Mouse (Mus musculus) heart, embryonic 11.5 days (tissue): ENCODE measurements around the gene Lmo2. TPM values are rescaled to one million over a fixed set of nuclear protein-coding genes. Genes with fewer than 3 reads are reported as not detected.
"Not testable (repeated sequence)": the region's sequence is repeated elsewhere in the genome, so short reads cannot be mapped to it uniquely, and the experiment has no call there.

Experiments
- ATAC-seq: fragments of 200-750 bp; cut with Nextera tagmentation; replicated peaks from 2 replicates; pipeline ENCODE4 v1.8.0; 2017; ENCODE audit warnings: moderate library complexity; ENCODE audit not compliant: insufficient number of reproducible peaks, low FRiP score, low TSS enrichment
- H3K27ac ChIP-seq: fragments of 300-500 bp; sonication (generic); 2 replicates; pipeline ENCODE4 v1.5.1; 2014; ENCODE audit warnings: mild to moderate bottlenecking, low read depth, low read length
- H3K27me3 ChIP-seq: fragments of 300-500 bp; sonication (generic); 2 replicates; pipeline ENCODE4 v1.6.1; 2014; ENCODE audit warnings: mild to moderate bottlenecking, low read length, mixed read lengths; ENCODE audit not compliant: control insufficient read depth, insufficient read depth
- H3K36me3 ChIP-seq: fragments of 300-500 bp; sonication (generic); 2 replicates; pipeline ENCODE4 v1.6.1; 2014; ENCODE audit warnings: mild to moderate bottlenecking, low read length, moderate library complexity, mixed read lengths; ENCODE audit not compliant: control insufficient read depth, insufficient read depth
- H3K4me1 ChIP-seq: fragments of 300-500 bp; sonication (generic); 2 replicates; pipeline ENCODE4 v1.6.1; 2014; ENCODE audit warnings: low read length; ENCODE audit not compliant: control insufficient read depth, insufficient read depth
- H3K4me2 ChIP-seq: fragments of 300-500 bp; sonication (generic); 2 replicates; pipeline ENCODE4 v1.6.1; 2014; ENCODE audit warnings: mild to moderate bottlenecking, moderate library complexity
- H3K4me3 ChIP-seq: fragments of 300-500 bp; sonication (generic); 2 replicates; pipeline ENCODE4 v1.5.1; 2014; ENCODE audit warnings: low read depth, low read length
- H3K9ac ChIP-seq: fragments of 300-500 bp; sonication (generic); 2 replicates; pipeline ENCODE4 v1.6.1; 2014; ENCODE audit warnings: mild to moderate bottlenecking, low read depth, low read length, moderate library complexity
- H3K9me3 ChIP-seq: fragments of 300-500 bp; sonication (generic); replicated peaks from 2 replicates; pipeline ENCODE4 v1.6.1; 2016; ENCODE audit warnings: low read length; ENCODE audit not compliant: control insufficient read depth
- WGBS: fragments of 180-500 bp; shearing (Covaris S2); extraction: QIAGEN DNeasy Blood & Tissue Kit; methylation state at CpG from one replicate; pipeline ENCODE4 v1.1.7; 2014; ENCODE audit not compliant: insufficient replicate concordance; 5-methylcytosine and 5-hydroxymethylcytosine counted together
- polyA plus RNA-seq: library from polyadenylated mRNA; unstranded; fragments of >200 nt; fragmentation: Nextera tagmentation; extraction: Ambion mirVana; gene quantifications from 2 replicates; pipeline ENCODE4 v1.2.1, GENCODE M21; 2014

Gene Lmo2
- polyA plus RNA-seq, 1 experiment from 2014 or later = 27.9 TPM

DNA sequence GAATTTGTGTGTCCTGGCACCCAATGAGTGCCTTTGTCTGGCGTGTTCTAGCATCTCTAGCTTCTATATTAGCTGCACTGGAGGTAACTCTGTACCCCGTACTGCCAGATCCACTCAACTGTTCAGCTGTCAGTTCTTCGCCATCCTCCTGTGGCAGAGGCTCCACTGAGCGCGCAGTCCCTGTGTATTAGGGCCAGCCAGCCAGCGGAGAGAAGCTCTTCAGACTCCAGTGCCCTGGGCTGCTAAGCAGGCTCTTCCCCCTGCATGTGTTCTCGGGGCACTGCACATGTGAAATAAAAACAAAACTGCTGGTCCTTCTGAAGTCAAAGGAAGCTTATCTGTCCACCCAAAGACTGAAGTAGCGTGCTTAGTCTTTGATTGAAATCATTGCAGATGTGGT, 19.4 kb downstream of the Lmo2 start:
- no peak for ATAC-seq
- Histone ChIP-seq H3K9me3 (no peaks in the 10 kb centered on the region), H3K4me2 (no peak overlapping the region), H3K4me3 (no peak overlapping the region), H3K4me1 (no peaks in the 10 kb centered on the region), H3K36me3 (peaks cover 4% of the 10 kb centered on the region; the same call in 1 of the 2 replicates), H3K27ac (no peak overlapping the region), H3K9ac (no peak overlapping the region), H3K27me3 (peaks cover 6% of the 10 kb centered on the region; the same call in 1 of the 2 replicates)
- 70% methylated on average over 8 of the region's 8 CpGs for WGBS

DNA sequence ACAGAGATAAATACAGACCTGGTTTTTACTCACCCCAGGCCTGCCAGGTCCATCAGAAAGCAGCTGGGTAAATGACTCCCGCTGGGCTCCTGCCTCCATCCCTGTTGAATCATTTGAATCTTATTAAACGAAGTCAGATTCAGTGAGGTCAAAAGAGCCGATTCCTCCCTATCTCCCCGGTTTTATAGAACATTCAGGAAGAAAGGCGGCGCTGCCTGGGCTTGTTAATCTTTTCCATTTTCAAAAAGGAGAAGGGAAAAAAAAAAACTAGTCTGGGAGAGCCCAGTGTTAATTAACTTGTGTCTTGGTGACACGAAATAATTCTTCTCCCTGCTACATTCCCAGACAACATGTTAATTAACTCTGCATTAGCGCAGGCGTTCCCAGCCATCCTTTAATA, 19.9 kb downstream of the Lmo2 start:
- no peak for ATAC-seq
- H3K4me3 ChIP-seq = no peak overlapping the region
- 72% methylated on average over 9 of the region's 9 CpGs for WGBS
- H3K4me2 ChIP-seq = no peak overlapping the region
- no peaks in the 10 kb centered on the region for H3K9me3 ChIP-seq
- H3K27me3 ChIP-seq = peaks cover 5% of the 10 kb centered on the region; the same call in 1 of the 2 replicates
- H3K36me3 ChIP-seq = peaks cover 4% of the 10 kb centered on the region; the same call in 1 of the 2 replicates
- no peak overlapping the region for H3K27ac ChIP-seq
- no peak overlapping the region for H3K9ac ChIP-seq
- H3K4me1 ChIP-seq = no peaks in the 10 kb centered on the region

- no peak for ATAC-seq
- WGBS = 9% methylated on average over 5 of the region's 5 CpGs
Observed at GRCm38 (mm10) chr2:103982250-103982649, 24.5 kb downstream of the Lmo2 start.

GRCm38 (mm10) chr2:103983146-103983545, 25.4 kb downstream of the Lmo2 start:
- H3K9ac ChIP-seq = no peak overlapping the region
- ATAC-seq = no peak

More at GRCm38 (mm10) chr2:103982250-103982649, 24.5 kb downstream of the Lmo2 start:
- Histone ChIP-seq H3K36me3 (peaks cover 4% of the 10 kb centered on the region; the same call in 1 of the 2 replicates), H3K27me3 (peaks cover 5% of the 10 kb centered on the region; the same call in 1 of the 2 replicates), H3K9me3 (no peaks in the 10 kb centered on the region), H3K4me3 (no peak overlapping the region), H3K4me2 (no peak overlapping the region), H3K4me1 (no peaks in the 10 kb centered on the region), H3K27ac (no peak overlapping the region), H3K9ac (no peak overlapping the region)

DNA sequence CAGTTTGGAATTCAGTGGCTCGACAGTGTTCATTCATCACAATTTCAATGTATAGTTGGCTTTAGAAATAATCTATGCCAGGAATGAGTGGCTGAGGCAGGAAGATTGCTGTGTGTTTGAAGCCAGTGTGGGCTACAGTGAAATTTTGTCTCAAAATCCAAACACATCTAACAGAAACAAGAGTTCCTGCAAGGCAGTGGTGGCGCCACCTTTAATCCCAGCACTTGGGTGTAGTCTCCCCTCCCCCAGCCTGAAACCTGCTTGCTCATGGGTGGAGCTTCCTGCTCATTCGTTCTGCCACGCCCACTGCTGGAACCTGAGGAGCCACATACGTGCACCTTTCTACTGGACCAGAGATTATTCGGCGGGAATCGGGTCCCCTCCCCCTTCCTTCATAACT, 29.8 kb downstream of the Lmo2 start:
- not testable (repeated sequence) for ATAC-seq, H3K27me3 ChIP-seq, H3K4me3 ChIP-seq, H3K9ac ChIP-seq, H3K27ac ChIP-seq, H3K4me2 ChIP-seq, H3K36me3 ChIP-seq, H3K4me1 ChIP-seq, H3K9me3 ChIP-seq
- WGBS = 56% methylated on average over 7 of the region's 8 CpGs

More at GRCm38 (mm10) chr2:103983146-103983545, 25.4 kb downstream of the Lmo2 start:
- Histone ChIP-seq H3K9me3 (no peaks in the 10 kb centered on the region), H3K27me3 (peaks cover 5% of the 10 kb centered on the region; the same call in 1 of the 2 replicates), H3K4me1 (no peaks in the 10 kb centered on the region), H3K27ac (no peak overlapping the region), H3K4me2 (no peak overlapping the region), H3K36me3 (peaks cover 4% of the 10 kb centered on the region; the same call in 1 of the 2 replicates), H3K4me3 (no peak overlapping the region)
- WGBS = 88% methylated on average over 10 of the region's 10 CpGs

GRCm38 (mm10) chr2:103989724-103990123, 31.9 kb downstream of the Lmo2 start:
- no peaks in the 10 kb centered on the region for H3K36me3 ChIP-seq
- no peak for ATAC-seq
- no peak overlapping the region for H3K9ac ChIP-seq
- H3K4me3 ChIP-seq = no peak overlapping the region
- H3K4me1 ChIP-seq = no peaks in the 10 kb centered on the region
- no peak overlapping the region for H3K4me2 ChIP-seq
- H3K27me3 ChIP-seq = peaks cover 13% of the 10 kb centered on the region
- 86% methylated on average over 6 of the region's 6 CpGs for WGBS
- H3K27ac ChIP-seq = no peak overlapping the region
- H3K9me3 ChIP-seq = no peaks in the 10 kb centered on the region

GRCm38 (mm10) chr2:103991303-103991702, 33.5 kb downstream of the Lmo2 start:
- H3K9me3 ChIP-seq = no peaks in the 10 kb centered on the region
- no peak overlapping the region for H3K4me2 ChIP-seq
- H3K36me3 ChIP-seq = no peaks in the 10 kb centered on the region
- no peak overlapping the region for H3K27ac ChIP-seq
- no peak overlapping the region for H3K9ac ChIP-seq
- ATAC-seq = no peak
- no peaks in the 10 kb centered on the region for H3K4me1 ChIP-seq
- no peak overlapping the region for H3K4me3 ChIP-seq
- H3K27me3 ChIP-seq = peaks cover 13% of the 10 kb centered on the region

DNA sequence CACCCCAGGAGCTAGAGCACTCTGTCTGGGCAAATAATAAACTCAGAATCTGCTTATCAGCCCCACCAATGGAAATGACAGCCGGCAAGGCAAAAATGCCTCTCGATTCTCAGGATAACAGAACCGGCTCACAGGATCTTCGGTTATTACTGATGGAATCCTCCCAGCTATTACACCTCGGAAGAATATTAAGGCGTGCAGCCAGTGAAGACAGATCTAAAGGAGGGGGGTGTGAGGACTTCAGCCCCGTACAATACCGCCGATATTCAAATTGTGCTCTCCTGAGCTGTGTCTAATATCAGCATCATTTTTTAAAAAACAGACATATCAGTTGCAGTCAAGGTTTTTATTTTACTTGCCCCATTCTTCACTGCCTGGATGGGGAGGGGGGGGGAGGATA, 34.4 kb downstream of the Lmo2 start:
- H3K27ac ChIP-seq = no peak overlapping the region
- 65% methylated on average over 9 of the region's 9 CpGs for WGBS
- no peaks in the 10 kb centered on the region for H3K9me3 ChIP-seq
- H3K9ac ChIP-seq = no peak overlapping the region
- H3K4me2 ChIP-seq = no peak overlapping the region
- peaks cover 13% of the 10 kb centered on the region for H3K27me3 ChIP-seq
- H3K4me3 ChIP-seq = no peak overlapping the region
- H3K4me1 ChIP-seq = no peaks in the 10 kb centered on the region
- no peaks in the 10 kb centered on the region for H3K36me3 ChIP-seq
- ATAC-seq = no peak

DNA sequence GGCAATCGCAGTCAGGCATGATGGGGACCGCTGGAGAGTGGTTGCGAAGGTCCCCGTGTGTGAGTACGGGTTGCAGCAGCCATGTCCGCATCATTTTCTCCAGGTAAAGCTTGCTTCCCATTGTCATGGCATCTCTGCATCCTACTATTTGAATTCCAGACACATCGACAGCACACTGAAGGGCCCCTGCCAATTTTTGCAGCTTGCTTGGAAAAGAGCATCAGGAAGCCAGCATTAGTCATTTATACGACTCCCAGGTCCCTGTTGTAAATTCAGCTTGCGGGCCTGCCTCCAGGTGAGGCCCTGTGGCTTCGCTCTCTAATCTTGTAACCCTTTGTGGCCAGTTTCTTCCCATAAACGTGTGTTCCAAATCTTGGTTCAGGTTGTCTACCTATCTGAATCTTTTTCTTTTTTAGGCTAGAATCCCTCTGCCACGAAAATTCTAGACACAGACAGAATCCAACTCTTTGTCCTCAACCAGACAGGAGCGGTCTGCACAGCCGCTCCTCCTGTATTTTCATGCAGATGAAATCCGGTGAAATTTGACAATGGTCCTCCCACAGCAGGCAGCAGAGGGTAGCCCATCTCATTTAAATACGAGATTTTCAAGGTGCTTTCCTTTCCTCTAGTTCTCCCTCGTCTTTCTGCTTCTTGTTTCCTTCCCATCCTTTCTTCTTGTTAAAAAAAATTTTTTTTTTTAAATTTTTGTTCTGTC, 35.0 kb downstream of the Lmo2 start:
- Histone ChIP-seq H3K27ac (no peak overlapping the region), H3K9me3 (no peaks in the 10 kb centered on the region), H3K4me2 (no peak overlapping the region), H3K4me3 (no peak overlapping the region), H3K9ac (no peak overlapping the region), H3K27me3 (peaks cover 13% of the 10 kb centered on the region), H3K36me3 (no peaks in the 10 kb centered on the region), H3K4me1 (no peaks in the 10 kb centered on the region)
- no peak for ATAC-seq
- 36% methylated on average over 17 of the region's 17 CpGs for WGBS
